Mouse (Mus musculus): ENCODE measurements around the gene Olfr1176. TPM values are rescaled to one million over a fixed set of nuclear protein-coding genes. Genes with fewer than 3 reads are reported as not detected.

Olfr1176 gene
- not detected in 2 replicates for polyA plus RNA-seq (2016; fragmentation: Nextera tagmentation; extraction: Ambion mirVana)

DNA sequence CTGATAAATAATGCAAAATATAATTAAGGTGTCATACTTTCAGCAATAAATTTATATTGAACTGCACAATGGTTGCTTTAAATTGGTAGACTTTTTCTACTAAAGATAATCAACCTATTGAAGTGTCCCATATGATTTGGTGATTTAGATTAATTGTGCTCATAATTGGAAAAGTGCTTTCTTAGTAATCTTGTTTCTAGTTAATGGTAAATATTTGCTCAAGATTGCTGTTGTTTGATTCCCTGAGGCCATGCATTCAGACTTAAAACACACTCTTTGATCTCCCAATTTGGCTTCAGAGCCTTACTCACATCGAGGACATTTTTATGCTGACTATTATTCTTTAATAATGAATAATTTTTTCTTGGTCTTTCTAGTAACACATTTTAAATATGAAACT, at the start of gene Olfr1176:
TSS of gene Olfr1176 (plus strand) at position 301 of the 400 bp plus-strand sequence.
- 71% methylated on average over 1 of the region's 1 CpGs for WGBS
- no peak within 1 kb of the TSS for H3K27ac ChIP-seq (ENCODE audit: poor library complexity, severe bottlenecking)
- ATAC-seq (ENCODE audit: insufficient number of reproducible peaks, low FRiP score): no peak
- no peak within 1 kb of the TSS for H3K4me2 ChIP-seq
- no peaks in the 10 kb centered on the region for H3K36me3 ChIP-seq
- H3K27me3 ChIP-seq (replicated peaks): no peaks in the 10 kb centered on the region
- H3K4me1 ChIP-seq (replicated peaks): no peaks in the 10 kb centered on the region
- H3K9ac ChIP-seq: no peak within 1 kb of the TSS
- H3K4me3 ChIP-seq: no peak within 1 kb of the TSS
- no peaks in the 10 kb centered on the region for H3K9me3 ChIP-seq (replicated peaks)

DNA sequence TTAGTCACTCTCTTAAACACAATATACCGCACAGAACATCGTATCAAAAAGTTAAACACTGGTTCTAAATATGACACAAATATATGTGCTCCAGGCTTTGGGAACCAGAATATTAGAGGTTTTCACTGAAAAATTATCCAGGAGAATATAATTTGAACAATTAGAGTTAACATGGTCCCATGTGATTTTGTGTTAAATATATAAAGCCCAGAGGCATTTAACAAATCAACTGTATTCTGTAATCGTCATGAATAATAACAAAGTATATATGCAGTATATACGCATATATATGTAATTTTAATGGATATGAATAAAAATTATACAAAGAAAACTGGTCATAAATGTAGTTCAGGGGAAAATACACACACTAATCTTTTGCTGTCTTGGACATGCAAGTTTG, 21.5 kb upstream of the Olfr1176 start, which contains the start of gene Olfr1174-ps:
TSS of gene Olfr1174-ps (minus strand) at position 101 of the 400 bp plus-strand sequence.
- Histone ChIP-seq H3K27me3 (replicated peaks) (no peaks in the 10 kb centered on the region), H3K36me3 (no peaks in the 10 kb centered on the region), H3K9ac (no peak within 1 kb of the TSS), H3K4me2 (no peak within 1 kb of the TSS), H3K27ac (ENCODE audit: poor library complexity, severe bottlenecking) (no peak within 1 kb of the TSS), H3K4me1 (replicated peaks) (no peaks in the 10 kb centered on the region), H3K9me3 (replicated peaks) (no peaks in the 10 kb centered on the region), H3K4me3 (no peak within 1 kb of the TSS)
- WGBS: 85% methylated on average over 4 of the region's 4 CpGs
- ATAC-seq (ENCODE audit: insufficient number of reproducible peaks, low FRiP score): no peak

DNA sequence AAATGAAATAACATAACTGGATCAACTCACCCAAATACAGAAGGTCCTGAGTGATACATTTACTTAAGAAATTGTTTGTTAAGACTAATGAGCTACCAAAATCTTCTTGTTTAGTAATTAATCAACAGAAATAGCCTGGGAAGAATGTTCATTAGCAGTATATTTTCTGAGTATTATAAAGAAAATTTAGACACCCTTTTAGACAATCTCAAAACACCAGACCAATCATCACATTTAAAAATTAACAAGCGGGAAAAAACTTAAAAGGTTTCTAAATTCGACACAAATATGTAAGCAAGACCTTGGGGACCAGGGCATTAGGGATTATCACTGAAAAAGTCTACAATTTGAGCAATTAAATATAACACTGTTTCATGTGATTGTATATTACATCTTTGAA, 9.4 kb upstream of the Olfr1176 start, which contains the start of gene Olfr1175-ps:
TSS of gene Olfr1175-ps (minus strand) at position 101 of the 400 bp plus-strand sequence.
- H3K36me3 ChIP-seq: no peaks in the 10 kb centered on the region
- H3K9me3 ChIP-seq (replicated peaks): no peaks in the 10 kb centered on the region
- no peak for ATAC-seq (ENCODE audit: insufficient number of reproducible peaks, low FRiP score)
- no peak within 1 kb of the TSS for H3K4me3 ChIP-seq
- H3K27ac ChIP-seq (ENCODE audit: poor library complexity, severe bottlenecking): no peak within 1 kb of the TSS
- no peaks in the 10 kb centered on the region for H3K27me3 ChIP-seq (replicated peaks)
- H3K4me2 ChIP-seq: no peak within 1 kb of the TSS
- no peak within 1 kb of the TSS for H3K9ac ChIP-seq
- H3K4me1 ChIP-seq (replicated peaks): no peaks in the 10 kb centered on the region
- 78% methylated on average over 2 of the region's 2 CpGs for WGBS

DNA sequence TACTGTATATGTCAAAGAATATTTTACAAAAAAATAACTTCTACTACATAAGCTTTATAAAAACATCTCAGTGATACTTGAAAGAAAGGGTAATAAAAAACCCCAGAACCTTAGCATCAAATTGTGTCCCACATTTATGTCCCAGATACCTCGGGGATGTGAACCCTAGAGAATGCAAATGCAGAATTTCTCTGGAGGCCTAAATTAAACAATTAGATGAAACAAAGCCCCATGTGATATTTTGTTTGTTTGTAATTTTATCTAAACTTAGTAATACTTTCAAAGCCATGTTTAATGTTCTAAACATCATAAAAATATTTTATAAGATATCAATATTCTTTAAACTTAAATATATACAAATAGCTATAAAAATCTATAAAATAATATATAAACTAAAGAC, 9.9 kb downstream of the Olfr1176 start, which contains the start of gene Olfr1177-ps:
TSS of gene Olfr1177-ps (minus strand) at position 101 of the 400 bp plus-strand sequence.
- H3K27me3 ChIP-seq (replicated peaks): no peaks in the 10 kb centered on the region
- H3K4me2 ChIP-seq: no peak within 1 kb of the TSS
- ATAC-seq (ENCODE audit: insufficient number of reproducible peaks, low FRiP score): no peak
- 63% methylated on average over 1 of the region's 1 CpGs for WGBS
- no peak within 1 kb of the TSS for H3K9ac ChIP-seq
- H3K4me1 ChIP-seq (replicated peaks): no peaks in the 10 kb centered on the region
- H3K27ac ChIP-seq (ENCODE audit: poor library complexity, severe bottlenecking): no peak within 1 kb of the TSS
- no peaks in the 10 kb centered on the region for H3K9me3 ChIP-seq (replicated peaks)
- no peaks in the 10 kb centered on the region for H3K36me3 ChIP-seq
- H3K4me3 ChIP-seq: no peak within 1 kb of the TSS

DNA sequence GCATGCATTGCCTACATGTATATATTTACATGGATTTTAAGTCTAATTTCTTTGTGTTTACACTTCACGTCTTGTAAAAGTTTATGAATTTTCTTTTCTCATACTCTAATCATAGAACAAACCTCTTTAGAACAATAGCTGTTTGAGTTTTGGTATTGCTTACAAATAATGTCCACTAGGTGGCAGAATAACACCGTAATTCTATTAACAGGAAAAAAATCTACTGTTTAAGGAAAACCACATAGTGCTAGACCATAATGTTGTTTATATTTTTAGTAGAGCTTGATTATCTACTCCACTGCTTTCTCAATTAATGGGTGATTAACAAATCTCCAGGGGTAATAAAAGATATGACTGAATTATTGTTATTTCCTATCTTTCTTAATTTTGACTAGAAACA, 19.8 kb downstream of the Olfr1176 start:
- Histone ChIP-seq H3K9ac (no peak overlapping the region), H3K27ac (ENCODE audit: poor library complexity, severe bottlenecking) (no peak overlapping the region), H3K36me3 (no peaks in the 10 kb centered on the region), H3K4me1 (replicated peaks) (no peaks in the 10 kb centered on the region), H3K4me3 (no peak overlapping the region), H3K9me3 (replicated peaks) (no peaks in the 10 kb centered on the region), H3K27me3 (replicated peaks) (no peaks in the 10 kb centered on the region), H3K4me2 (no peak overlapping the region)
- WGBS: 2% methylated on average over 2 of the region's 2 CpGs
- no peak for ATAC-seq (ENCODE audit: insufficient number of reproducible peaks, low FRiP score)

DNA sequence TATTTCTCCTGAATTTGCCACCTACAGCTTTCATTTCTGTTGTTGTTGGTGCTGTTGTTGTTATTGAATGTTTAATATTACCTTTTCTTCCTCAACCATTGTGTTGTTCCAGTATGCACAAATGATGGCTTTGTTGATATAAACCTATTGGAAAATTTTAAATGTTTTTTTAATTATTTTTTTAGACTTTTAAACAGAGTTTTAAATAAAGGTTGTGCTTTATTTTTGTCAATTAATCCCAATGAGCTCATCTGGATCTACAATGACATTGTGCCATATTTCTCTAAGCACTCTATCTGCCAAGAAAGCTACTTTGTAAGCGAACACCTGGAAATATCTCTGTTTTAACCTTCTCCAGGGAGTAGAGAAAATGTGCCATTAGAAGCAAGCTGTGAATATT, 50.2 kb downstream of the Olfr1176 start, which contains the start of gene Olfr1178:
TSS of gene Olfr1178 (plus strand) at position 301 of the 400 bp plus-strand sequence.
- 75% methylated on average over 1 of the region's 1 CpGs for WGBS
- Histone ChIP-seq H3K4me3 (no peak within 1 kb of the TSS), H3K9me3 (replicated peaks) (no peaks in the 10 kb centered on the region), H3K27ac (ENCODE audit: poor library complexity, severe bottlenecking) (no peak within 1 kb of the TSS), H3K4me1 (replicated peaks) (no peaks in the 10 kb centered on the region), H3K27me3 (replicated peaks) (no peaks in the 10 kb centered on the region), H3K36me3 (no peaks in the 10 kb centered on the region), H3K9ac (no peak within 1 kb of the TSS), H3K4me2 (no peak within 1 kb of the TSS)
- ATAC-seq (ENCODE audit: insufficient number of reproducible peaks, low FRiP score): no peak

Other genes with a start within 250 kb of the Olfr1176 start
- not detected in 2 replicates for gene Olfr1164, start 242.8 kb upstream of the Olfr1176 start, polyA plus RNA-seq (2016; fragmentation: Nextera tagmentation; extraction: Ambion mirVana)
- gene Olfr1166, start 208.4 kb upstream of the Olfr1176 start, polyA plus RNA-seq (2016; fragmentation: Nextera tagmentation; extraction: Ambion mirVana): not detected in 2 replicates
- gene Olfr1167, start 181.5 kb upstream of the Olfr1176 start, polyA plus RNA-seq (2016; fragmentation: Nextera tagmentation; extraction: Ambion mirVana): not detected in 2 replicates
- gene Olfr1168, start 154.8 kb upstream of the Olfr1176 start, polyA plus RNA-seq (2016; fragmentation: Nextera tagmentation; extraction: Ambion mirVana): not detected in 2 replicates
- not detected in 2 replicates for gene Olfr1170, start 108.4 kb upstream of the Olfr1176 start, polyA plus RNA-seq (2016; fragmentation: Nextera tagmentation; extraction: Ambion mirVana)
- gene Olfr1173, start 56.8 kb upstream of the Olfr1176 start, polyA plus RNA-seq (2016; fragmentation: Nextera tagmentation; extraction: Ambion mirVana): not detected in 2 replicates
- gene Olfr1174-ps, start 21.6 kb upstream of the Olfr1176 start, polyA plus RNA-seq (2016; fragmentation: Nextera tagmentation; extraction: Ambion mirVana): not detected in 2 replicates
- gene Olfr1175-ps, start 9.5 kb upstream of the Olfr1176 start, polyA plus RNA-seq (2016; fragmentation: Nextera tagmentation; extraction: Ambion mirVana): not detected in 2 replicates
- gene Olfr1177-ps, start 9.8 kb downstream of the Olfr1176 start, polyA plus RNA-seq (2016; fragmentation: Nextera tagmentation; extraction: Ambion mirVana): not detected in 2 replicates
- not detected in 2 replicates for gene Olfr1178, start 50.3 kb downstream of the Olfr1176 start, polyA plus RNA-seq (2016; fragmentation: Nextera tagmentation; extraction: Ambion mirVana)
- gene Olfr1179, start 69.7 kb downstream of the Olfr1176 start, polyA plus RNA-seq (2016; fragmentation: Nextera tagmentation; extraction: Ambion mirVana): not detected in 2 replicates
- not detected in 2 replicates for gene Olfr1180, start 82.4 kb downstream of the Olfr1176 start, polyA plus RNA-seq (2016; fragmentation: Nextera tagmentation; extraction: Ambion mirVana)
- not detected in 2 replicates for gene Olfr1181, start 89.5 kb downstream of the Olfr1176 start, polyA plus RNA-seq (2016; fragmentation: Nextera tagmentation; extraction: Ambion mirVana)
- gene Gm13757, start 112.4 kb downstream of the Olfr1176 start, polyA plus RNA-seq (2016; fragmentation: Nextera tagmentation; extraction: Ambion mirVana): not detected in 2 replicates
- gene Olfr1183, start 118.1 kb downstream of the Olfr1176 start, polyA plus RNA-seq (2016; fragmentation: Nextera tagmentation; extraction: Ambion mirVana): not detected in 2 replicates
- gene Olfr1184, start 146.9 kb downstream of the Olfr1176 start, polyA plus RNA-seq (2016; fragmentation: Nextera tagmentation; extraction: Ambion mirVana): not detected in 2 replicates
- gene Olfr1185-ps1, start 156.6 kb downstream of the Olfr1176 start, polyA plus RNA-seq (2016; fragmentation: Nextera tagmentation; extraction: Ambion mirVana): not detected in 2 replicates
- gene Olfr1186, start 181.8 kb downstream of the Olfr1176 start, polyA plus RNA-seq (2016; fragmentation: Nextera tagmentation; extraction: Ambion mirVana): not detected in 2 replicates
- gene Olfr1188, start 220.2 kb downstream of the Olfr1176 start, polyA plus RNA-seq (2016; fragmentation: Nextera tagmentation; extraction: Ambion mirVana): not detected in 2 replicates
- not detected in 2 replicates for gene Olfr1189, start 249.7 kb downstream of the Olfr1176 start, polyA plus RNA-seq (2016; fragmentation: Nextera tagmentation; extraction: Ambion mirVana)